Mouse (Mus musculus) cerebellum, postnatal 10 days (tissue): Measurements from ENCODE around the gene Cntnap1.

Experiments
- DNase-seq, 2 experiments: peaks; one replicate each; pipeline ENCODE4 v3.0.0; 2021; ENCODE audit warnings: mixed read lengths in 2 of 2

The Cntnap1 gene

GRCm38 (mm10) chr11:101170354-101170810 lies at the start of gene Cntnap1:
Cntnap1 (plus strand) TSS chr11:101170523.
- peak; percentile 75 to 76 for DNase-seq

DNA sequence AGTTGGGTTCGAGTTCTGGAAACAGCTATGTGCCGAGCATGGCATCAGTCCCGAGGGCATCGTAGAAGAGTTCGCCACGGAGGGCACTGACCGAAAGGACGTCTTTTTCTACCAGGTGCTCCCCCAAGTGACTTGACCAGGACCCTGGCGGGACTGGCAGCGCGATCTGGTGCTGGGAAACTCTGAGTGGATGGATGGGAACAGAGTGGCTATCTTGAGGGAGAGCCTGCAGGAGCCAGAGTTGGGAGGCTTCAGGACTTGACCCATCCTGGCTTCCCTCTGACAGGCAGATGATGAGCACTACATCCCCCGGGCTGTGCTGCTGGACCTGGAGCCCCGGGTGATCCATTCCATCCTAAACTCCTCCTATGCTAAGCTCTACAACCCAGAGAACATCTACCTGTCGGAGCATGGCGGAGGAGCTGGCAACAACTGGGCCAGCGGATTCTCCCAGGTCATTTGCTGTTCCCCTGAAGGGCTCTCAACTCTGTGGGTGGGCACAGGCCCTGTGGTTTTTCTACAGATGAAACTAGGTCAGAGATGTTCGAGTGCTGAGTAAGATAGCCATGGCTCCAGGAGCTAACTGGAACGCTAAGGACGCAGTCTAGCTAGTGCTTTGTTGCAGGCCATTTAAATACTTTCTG lies 49.7 kb upstream of the Cntnap1 start:
- DNase-seq: peak; percentile 26 to 38

GRCm38 (mm10) chr11:101124494-101124893 lies 45.8 kb upstream of the Cntnap1 start:
- peak; percentile 47 to 54 for DNase-seq

DNA sequence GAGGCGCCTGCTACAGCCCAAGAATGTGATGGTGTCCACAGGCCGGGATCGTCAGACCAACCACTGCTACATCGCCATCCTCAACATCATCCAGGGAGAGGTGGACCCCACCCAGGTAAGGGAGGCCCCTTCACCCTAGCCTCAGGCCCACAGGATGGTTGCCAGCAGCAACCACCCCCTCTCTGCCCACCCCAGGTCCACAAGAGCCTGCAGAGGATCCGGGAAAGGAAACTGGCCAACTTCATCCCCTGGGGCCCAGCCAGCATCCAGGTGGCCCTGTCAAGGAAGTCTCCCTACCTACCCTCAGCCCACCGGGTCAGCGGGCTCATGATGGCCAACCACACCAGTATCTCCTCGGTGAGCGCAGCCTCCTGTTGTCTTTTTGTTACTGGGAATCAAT lies 45.3 kb upstream of the Cntnap1 start:
- DNase-seq: peak in 1 of 2 experiments; percentile 38

GRCm38 (mm10) chr11:101127075-101127474 lies 43.2 kb upstream of the Cntnap1 start:
- peak; percentile 49 to 72 for DNase-seq

DNA sequence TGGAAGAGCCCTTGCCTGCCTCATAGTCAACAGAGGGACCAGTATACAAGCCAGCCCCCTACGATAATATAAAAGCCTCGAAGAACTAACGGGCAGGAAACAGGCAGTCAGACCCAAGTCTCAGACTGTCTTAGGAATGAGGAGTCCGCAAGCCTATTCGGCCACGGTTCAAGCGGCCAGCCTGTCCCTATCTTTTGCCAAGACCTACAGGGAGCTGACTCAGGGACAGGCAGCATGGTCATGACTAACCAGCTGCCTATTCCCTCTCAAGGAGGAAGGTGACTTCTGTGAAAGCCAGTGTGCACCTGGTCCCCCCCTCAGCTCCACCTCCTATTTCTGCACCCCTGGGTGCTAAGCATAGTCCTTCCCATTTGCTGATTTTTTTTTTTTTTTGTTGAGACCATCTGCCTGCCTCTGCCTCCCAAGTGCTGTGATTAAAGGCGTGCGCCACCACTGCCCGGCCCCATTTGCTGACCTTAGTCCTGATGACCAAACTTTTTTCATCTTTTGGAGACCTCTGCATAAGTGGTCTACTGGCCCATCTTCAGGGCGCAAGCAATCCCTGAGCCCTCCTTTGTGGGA lies 41.2 kb upstream of the Cntnap1 start:
- DNase-seq: peak; percentile 88 to 90

DNA sequence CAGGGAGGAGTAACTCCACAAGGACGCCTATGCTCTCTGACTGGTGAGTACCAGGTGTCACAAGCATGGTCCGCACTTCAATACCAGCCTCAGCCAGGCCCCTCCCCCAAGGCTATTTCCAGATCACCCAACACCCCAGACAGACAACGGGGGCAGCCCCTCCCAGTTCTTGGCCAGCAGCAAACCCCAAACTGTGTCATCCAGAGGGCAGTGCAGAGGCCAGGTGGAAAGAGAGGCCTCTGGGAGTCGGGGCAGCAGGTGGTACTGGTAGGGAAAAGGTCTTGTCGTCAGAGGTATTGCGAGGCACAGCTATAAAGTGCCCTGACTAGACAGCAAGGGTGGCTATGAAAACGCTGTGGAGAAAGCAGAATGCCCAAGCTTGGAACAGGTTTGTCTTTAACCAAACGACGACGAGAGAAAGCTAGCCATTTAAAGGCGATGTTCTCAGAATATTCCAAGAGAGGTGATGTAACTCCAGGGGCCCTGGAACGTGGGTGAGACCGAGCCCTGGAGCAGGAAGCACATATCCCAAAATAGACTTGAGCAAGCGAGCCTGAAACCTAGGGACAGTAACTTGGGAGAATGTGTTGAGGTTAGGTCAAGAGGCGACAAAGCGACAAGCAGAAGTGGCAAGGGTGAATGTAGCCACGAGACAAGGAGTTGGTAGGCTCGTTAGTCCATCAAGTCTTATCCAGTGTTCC lies 40.1 kb upstream of the Cntnap1 start:
- peak; percentile 66 to 67 for DNase-seq

DNA sequence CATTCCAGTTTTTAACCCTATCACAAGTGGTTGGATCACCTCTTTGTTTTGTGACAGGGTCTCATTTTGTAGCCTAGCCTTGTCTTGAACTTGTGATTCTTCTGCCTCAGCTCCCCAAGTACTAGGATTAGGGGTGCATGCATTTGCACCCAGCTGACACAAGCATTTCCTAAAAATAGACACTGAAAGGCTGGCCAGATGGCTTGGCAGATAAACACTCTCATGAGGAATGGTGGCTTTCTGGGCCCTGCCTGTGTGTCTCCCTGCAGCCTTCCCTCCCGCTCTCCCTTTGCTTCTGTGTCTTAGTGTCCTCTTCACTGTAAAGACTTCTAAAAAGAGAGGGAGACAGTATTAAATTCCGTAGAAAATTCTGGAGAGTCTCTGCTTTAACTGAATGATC lies 39.1 kb upstream of the Cntnap1 start:
- DNase-seq: peak; percentile 75 to 76

GRCm38 (mm10) chr11:101131701-101132100 lies 38.6 kb upstream of the Cntnap1 start:
- peak; percentile 73 to 84 for DNase-seq

DNA sequence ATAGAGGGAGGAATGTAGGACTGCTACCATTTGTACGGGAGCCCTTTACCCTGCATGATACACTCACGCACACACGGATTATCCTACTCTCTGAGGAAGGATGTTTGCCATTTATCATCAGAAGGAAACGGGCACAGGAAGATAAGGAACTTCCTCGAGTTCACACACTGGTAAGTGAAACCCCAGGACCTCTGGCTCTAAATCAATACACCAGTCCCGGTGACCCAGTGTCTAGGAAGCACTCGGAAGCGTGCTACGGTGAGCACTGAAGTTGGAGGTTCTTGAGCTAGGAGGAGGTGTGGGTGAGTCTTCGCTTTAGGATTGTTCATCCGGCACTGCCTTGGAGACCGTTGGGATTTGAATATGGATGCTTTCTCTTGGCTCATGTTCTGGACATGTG lies 37.3 kb upstream of the Cntnap1 start:
- DNase-seq: peak; percentile 37 to 39

GRCm38 (mm10) chr11:101134217-101134865 lies 36.0 kb upstream of the Cntnap1 start:
- DNase-seq: peak; percentile 58 to 62

DNA sequence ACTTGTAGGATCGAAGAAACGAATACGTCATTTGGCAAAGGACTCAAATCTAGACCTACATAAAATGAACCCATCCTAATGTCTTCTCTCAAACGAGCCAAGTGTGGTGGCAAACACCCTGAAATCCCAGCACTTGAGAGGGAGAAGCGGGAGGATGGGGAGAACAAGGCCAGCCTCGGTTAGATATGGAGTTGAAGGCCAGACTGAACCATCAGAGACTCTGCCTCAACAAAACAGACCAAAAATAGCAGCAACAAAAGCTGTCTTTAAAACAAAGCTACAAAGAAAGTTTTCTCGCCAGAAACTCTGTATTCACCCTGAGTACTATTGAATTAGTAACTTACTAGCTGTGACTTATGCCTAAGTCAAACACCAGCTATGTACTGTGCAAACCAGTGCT lies 33.3 kb upstream of the Cntnap1 start:
- no peak for DNase-seq

- DNase-seq: peak; percentile 55 to 61
These were observed 31.7 kb upstream of the Cntnap1 start for GRCm38 (mm10) chr11:101138536-101139181.

DNA sequence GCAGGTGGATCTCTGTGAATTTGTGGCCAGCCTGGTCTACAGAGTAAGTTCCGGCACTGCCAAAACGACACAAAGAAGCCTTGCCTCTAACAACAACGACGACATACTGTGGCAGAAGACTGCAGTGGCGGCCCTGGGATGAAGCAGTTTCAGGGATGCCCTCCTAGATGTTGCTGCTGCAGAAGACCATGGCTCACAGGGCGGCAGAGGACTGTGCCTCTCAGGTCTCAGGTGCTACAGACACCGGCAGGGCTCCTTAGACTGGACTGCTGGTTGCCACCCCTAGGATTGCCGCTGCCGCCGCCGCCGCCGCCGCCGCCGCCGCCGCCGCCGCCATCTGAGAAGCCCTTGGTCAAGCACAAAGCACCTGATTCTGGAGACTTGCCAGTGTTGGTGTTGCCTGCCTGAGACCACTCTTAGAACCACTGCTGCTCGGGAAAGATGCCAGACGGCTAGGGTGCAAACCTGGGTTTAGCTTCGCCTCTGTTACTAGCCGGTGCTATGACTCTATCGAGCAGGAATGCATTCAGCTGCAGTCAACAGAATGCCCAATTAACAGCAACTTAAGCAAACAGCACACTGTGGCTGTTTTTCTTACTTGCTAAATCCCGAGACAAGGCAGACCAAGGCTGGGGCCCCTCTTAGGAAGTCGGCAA lies 30.0 kb upstream of the Cntnap1 start:
- peak; percentile 49 to 65 for DNase-seq

- DNase-seq: no peak
These were observed 29.2 kb upstream of the Cntnap1 start for GRCm38 (mm10) chr11:101141088-101141487.

DNA sequence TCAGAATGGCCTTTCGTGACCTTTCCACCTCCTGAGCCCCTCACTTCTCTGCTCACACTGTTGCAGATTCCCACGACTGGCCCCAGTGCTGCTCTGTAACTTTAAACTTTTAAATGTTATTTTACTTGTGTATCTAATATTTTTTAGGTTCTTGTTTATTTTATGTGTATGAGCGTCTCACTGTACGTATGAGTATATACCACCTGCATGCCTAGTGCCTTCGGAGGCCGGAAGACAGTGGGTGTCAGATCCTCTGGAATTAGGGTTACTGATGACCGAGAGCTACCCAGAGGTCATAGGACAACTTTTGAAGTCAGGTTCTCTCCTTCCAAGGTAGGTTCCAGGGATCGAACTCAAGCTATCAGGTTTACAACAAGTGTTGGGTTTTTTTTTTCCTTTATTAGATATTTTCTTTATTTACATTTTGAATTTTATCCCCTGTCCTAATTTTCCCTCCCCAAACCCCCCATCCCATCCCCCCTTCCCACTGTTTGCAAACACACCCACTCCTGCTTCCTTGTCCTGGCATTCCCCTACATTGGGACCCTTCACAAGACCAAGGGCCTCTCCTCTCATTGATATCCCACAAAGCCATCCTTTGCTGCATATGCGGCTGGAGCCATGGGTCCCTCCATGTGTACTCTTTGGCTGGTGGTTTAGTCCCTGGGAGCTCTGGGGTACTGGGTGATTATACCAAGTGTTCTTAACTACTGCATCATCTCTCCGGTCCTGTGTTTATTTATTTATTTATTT lies 27.9 kb upstream of the Cntnap1 start:
- DNase-seq: no peak

GRCm38 (mm10) chr11:101143338-101144225 lies 26.7 kb upstream of the Cntnap1 start:
- DNase-seq: peak; percentile 71 to 77

GRCm38 (mm10) chr11:101146377-101146776 lies 23.9 kb upstream of the Cntnap1 start:
- DNase-seq: peak; percentile 83 to 84

DNA sequence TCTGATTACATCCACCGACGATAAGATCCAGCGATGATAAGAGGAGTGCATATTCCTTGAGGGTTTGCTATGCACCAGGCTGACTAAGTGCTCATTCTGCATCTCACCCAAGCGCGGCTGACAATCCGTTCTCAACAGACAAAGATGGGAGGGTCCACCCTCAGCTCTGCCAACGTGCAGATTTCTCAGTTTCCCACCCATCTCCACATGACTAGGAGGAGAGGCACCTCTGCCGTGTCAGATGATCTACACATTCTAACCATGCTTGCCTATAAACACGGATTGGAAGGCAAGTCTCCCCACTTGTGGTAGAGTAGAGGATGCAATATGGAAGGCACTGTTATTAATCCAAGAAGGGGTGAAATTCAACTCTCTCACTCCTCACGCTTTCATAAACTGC lies 21.6 kb upstream of the Cntnap1 start:
- no peak for DNase-seq
